Mouse (Mus musculus): ENCODE data around the gene Rnf111. TPM values are rescaled to one million over a fixed set of nuclear protein-coding genes. Genes with fewer than 3 reads are reported as not detected.

Gene Rnf111
- polyA plus RNA-seq (2014; fragmentation: Illumina TruSeq; extraction: RNeasy Lipid Tissue Mini Kit (QIAGEN cat#74804); ENCODE audit: low read depth, low replicate concordance) = 15.8 TPM

GRCm38 (mm10) chr9:70503626-70504041 is at the start of gene Rnf111:
Gene Rnf111 (minus strand): TSS chr9:70503725.

GRCm38 (mm10) chr9:70542305-70543041 is 38.9 kb upstream of the Rnf111 start, which contains the start of gene Sltm:
Gene Sltm (plus strand): TSS chr9:70542754.

DNA sequence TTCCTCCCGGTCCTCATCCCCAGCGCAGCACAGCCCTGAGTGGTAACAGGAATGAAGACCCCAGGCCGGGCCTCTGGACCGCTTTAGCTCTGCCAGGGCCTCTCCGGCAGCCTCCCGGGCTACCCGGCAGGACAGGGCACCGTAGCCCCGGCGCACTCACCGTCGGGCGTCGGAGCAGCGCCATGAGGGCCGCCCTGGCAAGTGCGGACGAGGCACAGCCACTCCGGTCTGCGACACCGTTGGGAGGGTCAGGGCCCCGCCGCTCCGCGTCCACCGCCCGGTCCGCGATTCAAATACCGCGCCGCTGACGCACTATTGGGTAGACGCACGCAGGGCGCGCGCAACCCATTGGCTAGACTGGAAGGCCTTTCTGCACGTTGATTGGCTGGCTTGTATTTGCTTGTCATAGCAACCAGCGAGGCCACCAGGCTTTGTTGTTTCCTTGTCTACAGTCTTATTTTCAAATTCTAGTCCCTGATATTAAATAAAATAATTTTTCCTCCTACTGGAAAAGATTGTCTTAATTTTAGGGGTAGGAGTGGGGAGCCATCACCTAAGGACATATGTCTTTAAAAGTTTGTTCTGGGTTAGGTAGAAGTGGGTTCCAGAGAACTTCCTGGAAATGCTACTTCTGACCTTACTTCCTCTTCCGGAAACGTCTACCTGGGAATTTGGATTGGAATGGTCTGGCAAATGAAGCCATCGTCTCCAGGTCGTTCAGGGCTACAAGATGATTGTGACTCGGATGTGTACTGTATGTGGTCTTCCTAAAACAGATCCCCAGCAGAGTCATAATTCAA is 82.1 kb downstream of the Rnf111 start, which contains the start of gene Ccnb2:
Gene Ccnb2 (minus strand): TSS at position 291 of the 800 bp plus-strand sequence.

Other genes with a start within 250 kb of the Rnf111 start
- 0.60 TPM for gene Ccnb2, start 82.2 kb downstream of the Rnf111 start, polyA plus RNA-seq (2014; fragmentation: Illumina TruSeq; extraction: RNeasy Lipid Tissue Mini Kit (QIAGEN cat#74804); ENCODE audit: low read depth, low replicate concordance)
- gene Sltm, start 39.0 kb upstream of the Rnf111 start, polyA plus RNA-seq (2014; fragmentation: Illumina TruSeq; extraction: RNeasy Lipid Tissue Mini Kit (QIAGEN cat#74804); ENCODE audit: low read depth, low replicate concordance) = 29.1 TPM
- gene Gm10642, start 152.5 kb upstream of the Rnf111 start, polyA plus RNA-seq (2014; fragmentation: Illumina TruSeq; extraction: RNeasy Lipid Tissue Mini Kit (QIAGEN cat#74804); ENCODE audit: low read depth, low replicate concordance) = not detected
- 21.8 TPM for gene Mindy2, start 153.4 kb upstream of the Rnf111 start, polyA plus RNA-seq (2014; fragmentation: Illumina TruSeq; extraction: RNeasy Lipid Tissue Mini Kit (QIAGEN cat#74804); ENCODE audit: low read depth, low replicate concordance)
- gene Adam10, start 175.3 kb upstream of the Rnf111 start, polyA plus RNA-seq (2014; fragmentation: Illumina TruSeq; extraction: RNeasy Lipid Tissue Mini Kit (QIAGEN cat#74804); ENCODE audit: low read depth, low replicate concordance) = 27.7 TPM

Measured in heart, adult 10 weeks (tissue).